Mouse (Mus musculus): ENCODE measurements around the gene Dok4. TPM values are rescaled to one million over a fixed set of nuclear protein-coding genes. Genes with fewer than 3 reads are reported as not detected.
"Not testable (repeated sequence)": the region's sequence is repeated elsewhere in the genome, so short reads cannot be mapped to it uniquely, and the experiment has no call there.

The Dok4 gene
- total RNA-seq, 2 experiments from 2014 or later: 7.7 to 9.8 TPM

GRCm38 (mm10) chr8:94854761-94855160 is 21.4 kb downstream of the Dok4 start:
- not testable (repeated sequence) for DNase-seq (ENCODE audit: low spot score in 2 of 2)

- DNase-seq (ENCODE audit: low spot score in 2 of 2): no peak
Measured at GRCm38 (mm10) chr8:94850049-94850448, 26.1 kb downstream of the Dok4 start.

- DNase-seq (ENCODE audit: low spot score in 2 of 2): no peak
Measured at GRCm38 (mm10) chr8:94841183-94841582, 34.9 kb downstream of the Dok4 start.

- peak; percentile 76 to 78 for DNase-seq (ENCODE audit: low spot score in 2 of 2)
Measured at GRCm38 (mm10) chr8:94838600-94838999, 37.5 kb downstream of the Dok4 start.

GRCm38 (mm10) chr8:94837662-94838574 is 38.2 kb downstream of the Dok4 start, which contains the start of the genes Coq9 and Ciapin1:
Gene Coq9 (plus strand): TSS chr8:94838321.
Gene Ciapin1 (minus strand): TSS chr8:94838358.
- peak; percentile 89 to 91 for DNase-seq (ENCODE audit: low spot score in 2 of 2)

GRCm38 (mm10) chr8:94836456-94837240 is 39.5 kb downstream of the Dok4 start:
- no peak for DNase-seq (ENCODE audit: low spot score in 2 of 2)

GRCm38 (mm10) chr8:94835751-94836150 is 40.4 kb downstream of the Dok4 start:
- DNase-seq (ENCODE audit: low spot score in 2 of 2): not testable (repeated sequence)

- DNase-seq (ENCODE audit: low spot score in 2 of 2): not testable (repeated sequence)
Measured at GRCm38 (mm10) chr8:94833901-94834405, 42.2 kb downstream of the Dok4 start.

GRCm38 (mm10) chr8:94828284-94828683 is 47.8 kb downstream of the Dok4 start:
- DNase-seq (ENCODE audit: low spot score in 2 of 2): no peak

GRCm38 (mm10) chr8:94826210-94826609 is 49.9 kb downstream of the Dok4 start:
- no peak for DNase-seq (ENCODE audit: low spot score in 2 of 2)

- no peak for DNase-seq (ENCODE audit: low spot score in 2 of 2)
Measured at GRCm38 (mm10) chr8:94825170-94825569, 51.0 kb downstream of the Dok4 start.

GRCm38 (mm10) chr8:94822637-94823560 is 53.2 kb downstream of the Dok4 start:
- DNase-seq (ENCODE audit: low spot score in 2 of 2): peak; percentile 50 to 59

- no peak for DNase-seq (ENCODE audit: low spot score in 2 of 2)
Measured at GRCm38 (mm10) chr8:94821381-94821780, 54.7 kb downstream of the Dok4 start.

- DNase-seq (ENCODE audit: low spot score in 2 of 2): no peak
Measured at GRCm38 (mm10) chr8:94820553-94820952, 55.6 kb downstream of the Dok4 start.

GRCm38 (mm10) chr8:94819671-94820179 is 56.4 kb downstream of the Dok4 start:
- DNase-seq (ENCODE audit: low spot score in 2 of 2): no peak

- DNase-seq (ENCODE audit: low spot score in 2 of 2): no peak
Measured at GRCm38 (mm10) chr8:94817933-94818332, 58.2 kb downstream of the Dok4 start.

- no peak for DNase-seq (ENCODE audit: low spot score in 2 of 2)
Measured at GRCm38 (mm10) chr8:94814556-94814955, 61.6 kb downstream of the Dok4 start.

Measured in adrenal gland, adult 18-20 months (tissue).